Mouse (Mus musculus) erythroblast, embryonic 14.5 days (primary cell): ENCODE results near the gene Cs.

Experiments used
- GATA1 ChIP-seq: IDR thresholded peaks from 2 replicates; pipeline ENCODE4 v1.6.1; 2012; ENCODE audit warnings: low read length, inconsistent platforms, mixed read lengths
- TAL1 ChIP-seq: IDR thresholded peaks from 3 replicates; pipeline ENCODE4 v1.6.1; 2012; ENCODE audit warnings: low read length, inconsistent platforms, mixed read lengths

DNA sequence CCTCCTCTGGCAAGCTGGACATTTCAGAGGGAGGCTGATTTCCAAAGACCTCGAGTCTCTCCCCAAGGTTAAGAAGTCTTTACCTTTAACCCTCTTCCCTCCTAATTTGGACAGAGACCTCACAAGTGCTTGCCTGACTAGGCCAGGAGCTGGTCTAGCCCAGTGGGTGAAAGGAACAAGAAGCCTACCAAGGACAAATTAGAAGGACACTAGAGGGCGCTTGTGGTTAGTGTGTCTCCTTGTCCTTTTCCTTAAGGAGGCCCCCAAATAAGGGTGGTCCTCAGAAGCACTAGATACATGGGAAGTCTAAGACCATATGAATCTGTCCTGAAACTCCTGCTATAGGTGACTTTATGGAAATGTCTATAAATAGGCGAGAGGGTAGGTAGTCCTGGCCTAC, 25.0 kb downstream of the Cs start:
- TF ChIP-seq GATA1: no peak
- TF ChIP-seq TAL1: no peak
